Mouse (Mus musculus) ES-Bruce4 (cell line): ENCODE measurements around the gene Zmym2.

ENCODE experiments used
- CTCF ChIP-seq: IDR thresholded peaks from one replicate; pipeline ENCODE4 v1.8.1; 2011; ENCODE audit warnings: low read depth, low read length
- EP300 ChIP-seq: IDR thresholded peaks from 2 replicates; pipeline ENCODE4 v1.6.1; 2011; ENCODE audit warnings: low read depth, low read length; ENCODE audit not compliant: insufficient read depth
- POLR2A ChIP-seq: IDR thresholded peaks from one replicate; pipeline ENCODE4 v1.8.1; 2011; ENCODE audit warnings: low read length; ENCODE audit not compliant: insufficient read depth

GRCm38 (mm10) chr14:56888416-56888815, 2.0 kb downstream of the Zmym2 start:
- TF ChIP-seq CTCF (no peak), POLR2A (no peak), EP300 (no peak)
